Mouse (Mus musculus): ENCODE data around the gene Tpsg1. TPM values are rescaled to one million over a fixed set of nuclear protein-coding genes. Genes with fewer than 3 reads are reported as not detected.
A peak's percentile ranks its signal among the peaks of the same experiment; 100 is the strongest.

The Tpsg1 gene
- polyA plus RNA-seq, 1 experiment from 2014 or later: 13.3 TPM

GRCm38 (mm10) chr17:25404190-25404589, 35.1 kb downstream of the Tpsg1 start:
- Histone ChIP-seq H3K4me3 (ENCODE audit: low read depth, low read length) (no peak overlapping the region), H3K4me1 (replicated peaks; ENCODE audit: control insufficient read depth, insufficient read depth, low read length) (0 out of 2 replicates have a peak, but pooled peaks cover 2% of the 10 kb centered on the region), H3K4me2 (replicated peaks; ENCODE audit: low read depth) (no peak overlapping the region), H3K27ac (ENCODE audit: low read depth, low read length) (no peak overlapping the region), H3K9me3 (ENCODE audit: control insufficient read depth) (no peaks in the 10 kb centered on the region), H3K9ac (ENCODE audit: low read depth, low read length) (no peak overlapping the region), H3K27me3 (replicated peaks; ENCODE audit: control insufficient read depth, insufficient read depth, low read length) (no peaks in the 10 kb centered on the region), H3K36me3 (ENCODE audit: control insufficient read depth, insufficient read depth) (no peaks in the 10 kb centered on the region)
- no peak for ATAC-seq
- TF ChIP-seq CTCF (IDR thresholded peaks at IDR 0.05; ENCODE audit: low read depth): no peak
- 65% methylated on average over 3 of the region's 3 CpGs for whole genome bisulfite sequencing

- Histone ChIP-seq H3K27ac (ENCODE audit: low read depth, low read length) (no peak overlapping the region; the same call in none of the 2 replicates), H3K27me3 (replicated peaks; ENCODE audit: control insufficient read depth, insufficient read depth, low read length) (no peaks in the 10 kb centered on the region), H3K4me2 (replicated peaks; ENCODE audit: low read depth) (no peak overlapping the region), H3K36me3 (ENCODE audit: control insufficient read depth, insufficient read depth) (no peaks in the 10 kb centered on the region), H3K9me3 (ENCODE audit: control insufficient read depth) (no peaks in the 10 kb centered on the region), H3K4me3 (ENCODE audit: low read depth, low read length) (no peak overlapping the region), H3K4me1 (replicated peaks; ENCODE audit: control insufficient read depth, insufficient read depth, low read length) (0 out of 2 replicates have a peak, but pooled peaks cover 2% of the 10 kb centered on the region), H3K9ac (ENCODE audit: low read depth, low read length) (no peak overlapping the region)
- 7% methylated on average over 9 of the region's 10 CpGs for WGBS
- peak; percentile 34; the same call in 1 of the 2 replicates for ATAC-seq
- no peak for TF ChIP-seq CTCF (IDR thresholded peaks at IDR 0.05; ENCODE audit: low read depth)
Observed at GRCm38 (mm10) chr17:25405224-25405895, 36.3 kb downstream of the Tpsg1 start.

DNA sequence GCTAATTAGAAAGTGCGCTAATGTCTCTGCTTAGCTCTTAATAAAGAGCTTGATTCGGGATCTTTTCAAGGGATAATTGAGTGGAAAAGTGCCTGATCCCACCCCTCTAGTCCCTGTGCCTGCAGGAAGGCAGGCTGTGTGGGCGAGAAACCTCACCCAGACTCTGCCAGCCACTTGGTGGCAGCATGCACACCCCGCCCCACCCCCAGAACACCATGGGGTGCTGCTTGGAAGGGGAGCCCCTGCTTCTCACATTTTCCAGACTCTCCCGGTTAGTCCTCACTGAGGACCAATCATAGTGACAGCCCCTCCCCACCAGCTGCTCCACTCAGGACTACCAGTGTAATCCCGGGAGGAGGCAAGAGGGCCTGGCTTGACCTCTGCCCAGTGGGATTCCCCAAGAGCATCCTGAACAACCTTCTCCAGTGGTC, 37.0 kb downstream of the Tpsg1 start:
- H3K9me3 ChIP-seq (ENCODE audit: control insufficient read depth): no peaks in the 10 kb centered on the region
- no peaks in the 10 kb centered on the region for H3K27me3 ChIP-seq (replicated peaks; ENCODE audit: control insufficient read depth, insufficient read depth, low read length)
- WGBS: 42% methylated on average over 6 of the region's 6 CpGs
- H3K4me1 ChIP-seq (replicated peaks; ENCODE audit: control insufficient read depth, insufficient read depth, low read length): 0 out of 2 replicates have a peak, but pooled peaks cover 2% of the 10 kb centered on the region
- no peak overlapping the region for H3K4me2 ChIP-seq (replicated peaks; ENCODE audit: low read depth)
- no peak overlapping the region for H3K4me3 ChIP-seq (ENCODE audit: low read depth, low read length)
- TF ChIP-seq CTCF (IDR thresholded peaks at IDR 0.05; ENCODE audit: low read depth): peak; percentile 51
- no peaks in the 10 kb centered on the region for H3K36me3 ChIP-seq (ENCODE audit: control insufficient read depth, insufficient read depth)
- ATAC-seq: no peak
- no peak overlapping the region; the same call in 1 of the 2 replicates for H3K27ac ChIP-seq (ENCODE audit: low read depth, low read length)
- H3K9ac ChIP-seq (ENCODE audit: low read depth, low read length): no peak overlapping the region

- Histone ChIP-seq H3K27ac (ENCODE audit: low read depth, low read length) (no peak overlapping the region), H3K36me3 (ENCODE audit: control insufficient read depth, insufficient read depth) (no peaks in the 10 kb centered on the region), H3K4me2 (replicated peaks; ENCODE audit: low read depth) (no peak overlapping the region), H3K27me3 (replicated peaks; ENCODE audit: control insufficient read depth, insufficient read depth, low read length) (no peaks in the 10 kb centered on the region), H3K9ac (ENCODE audit: low read depth, low read length) (no peak overlapping the region), H3K9me3 (ENCODE audit: control insufficient read depth) (no peaks in the 10 kb centered on the region), H3K4me3 (ENCODE audit: low read depth, low read length) (no peak overlapping the region), H3K4me1 (replicated peaks; ENCODE audit: control insufficient read depth, insufficient read depth, low read length) (0 out of 2 replicates have a peak, but pooled peaks cover 2% of the 10 kb centered on the region)
- no peak for ATAC-seq
- 61% methylated on average over 4 of the region's 4 CpGs for WGBS
- TF ChIP-seq CTCF (IDR thresholded peaks at IDR 0.05; ENCODE audit: low read depth): no peak
Observed at GRCm38 (mm10) chr17:25407352-25407751, 38.3 kb downstream of the Tpsg1 start.

- Histone ChIP-seq H3K36me3 (ENCODE audit: control insufficient read depth, insufficient read depth) (no peaks in the 10 kb centered on the region), H3K4me1 (replicated peaks; ENCODE audit: control insufficient read depth, insufficient read depth, low read length) (0 out of 2 replicates have a peak, but pooled peaks cover 2% of the 10 kb centered on the region), H3K4me2 (replicated peaks; ENCODE audit: low read depth) (no peak overlapping the region), H3K27me3 (replicated peaks; ENCODE audit: control insufficient read depth, insufficient read depth, low read length) (no peaks in the 10 kb centered on the region), H3K9me3 (ENCODE audit: control insufficient read depth) (no peaks in the 10 kb centered on the region), H3K4me3 (ENCODE audit: low read depth, low read length) (no peak overlapping the region), H3K27ac (ENCODE audit: low read depth, low read length) (no peak overlapping the region), H3K9ac (ENCODE audit: low read depth, low read length) (no peak overlapping the region)
- no peak for TF ChIP-seq CTCF (IDR thresholded peaks at IDR 0.05; ENCODE audit: low read depth)
- ATAC-seq: no peak
- WGBS: 83% methylated on average over 7 of the region's 7 CpGs
Observed at GRCm38 (mm10) chr17:25408302-25408999, 39.4 kb downstream of the Tpsg1 start.

GRCm38 (mm10) chr17:25409621-25410020, 40.5 kb downstream of the Tpsg1 start:
- no peaks in the 10 kb centered on the region for H3K36me3 ChIP-seq (ENCODE audit: control insufficient read depth, insufficient read depth)
- H3K4me3 ChIP-seq (ENCODE audit: low read depth, low read length): no peak overlapping the region
- no peaks in the 10 kb centered on the region for H3K9me3 ChIP-seq (ENCODE audit: control insufficient read depth)
- WGBS: 79% methylated on average over 7 of the region's 7 CpGs
- ATAC-seq: no peak
- no peak for TF ChIP-seq CTCF (IDR thresholded peaks at IDR 0.05; ENCODE audit: low read depth)
- H3K27me3 ChIP-seq (replicated peaks; ENCODE audit: control insufficient read depth, insufficient read depth, low read length): no peaks in the 10 kb centered on the region
- 0 out of 2 replicates have a peak, but pooled peaks cover 2% of the 10 kb centered on the region for H3K4me1 ChIP-seq (replicated peaks; ENCODE audit: control insufficient read depth, insufficient read depth, low read length)
- H3K9ac ChIP-seq (ENCODE audit: low read depth, low read length): no peak overlapping the region
- H3K27ac ChIP-seq (ENCODE audit: low read depth, low read length): no peak overlapping the region
- no peak overlapping the region for H3K4me2 ChIP-seq (replicated peaks; ENCODE audit: low read depth)
